In the genomic region with DNA sequence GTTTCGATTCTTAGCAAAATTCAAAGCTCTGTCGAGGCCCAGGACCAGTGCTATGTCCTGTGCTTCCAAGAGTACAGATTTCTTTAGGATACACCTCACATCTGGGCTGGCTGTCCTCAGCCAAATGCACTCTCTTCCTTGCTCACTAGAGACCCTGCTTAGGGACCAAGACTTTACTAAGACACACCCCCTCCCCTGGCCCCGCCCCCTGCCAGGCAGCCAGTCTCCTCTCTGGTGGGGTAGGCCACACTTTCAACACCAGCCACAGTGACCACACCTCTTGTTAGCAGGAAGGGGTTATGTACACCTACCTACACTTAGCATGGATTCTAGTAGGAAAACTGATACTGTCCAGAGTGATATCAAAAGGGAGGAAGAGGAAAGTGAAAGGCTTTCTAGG, we compare ENCODE assay signal across 14 mouse cellular contexts.
DNase-seq lines count a peak whose midpoint lies in the region; ATAC-seq and TF ChIP-seq lines count a peak whose summit lies in the region.
"Had no signal": no experiment of that assay in that cellular context is flagged by ENCODE, and none has a peak within 500 bp of the region (broad histone marks: within the 10 kb centered on the region; RNA-seq: fewer than 3 reads in every experiment).

No protein-coding gene starts in this region.

- H3K4me2 ChIP-seq in intestine, embryonic 15.5 days (replicated peaks), result no peak overlapping the region
- H3K4me2 ChIP-seq in intestine, postnatal 0 days (replicated peaks; ENCODE audit: low read depth), result no peak overlapping the region
- H3K4me2 ChIP-seq in forebrain, embryonic 15.5 days (replicated peaks), result no peak overlapping the region
- H3K4me2 ChIP-seq: forebrain, embryonic 12.5 days; neural tube, embryonic 13.5 days had no signal

- TF ChIP-seq CTCF in heart, adult 2 months (IDR thresholded peaks at IDR 0.05), result no peak
- TF ChIP-seq CTCF in intestine, postnatal 0 days (IDR thresholded peaks at IDR 0.05; ENCODE audit: low read depth), result no peak

- WGBS in heart, adult 2 months, result 61% methylated on average over 3 of the region's 3 CpGs
- 81% methylated on average over 3 of the region's 3 CpGs for WGBS in intestine, embryonic 15.5 days
- 82% methylated on average over 3 of the region's 3 CpGs for WGBS in intestine, postnatal 0 days
- WGBS in forebrain, embryonic 15.5 days, result 77% methylated on average over 3 of the region's 3 CpGs

- H3K27ac ChIP-seq in heart, adult 2 months, result peak overlapping the region; percentile 60
- no peak overlapping the region for H3K27ac ChIP-seq in intestine, embryonic 15.5 days
- H3K27ac ChIP-seq in intestine, postnatal 0 days (ENCODE audit: low read depth, low read length), result no peak overlapping the region
- no peak overlapping the region for H3K27ac ChIP-seq in forebrain, embryonic 15.5 days (replicated peaks)
- H3K27ac ChIP-seq: forebrain, embryonic 12.5 days; liver, embryonic 14.5 days; neural tube, embryonic 13.5 days had no signal

- no peak overlapping the region for H3K4me3 ChIP-seq in heart, adult 2 months
- H3K4me3 ChIP-seq in intestine, embryonic 15.5 days (replicated peaks), result no peak overlapping the region
- no peak overlapping the region for H3K4me3 ChIP-seq in intestine, postnatal 0 days (ENCODE audit: low read depth, low read length)
- H3K4me3 ChIP-seq in forebrain, embryonic 15.5 days, result no peak overlapping the region
- H3K4me3 ChIP-seq: forebrain, embryonic 12.5 days; neural tube, embryonic 13.5 days had no signal

- ATAC-seq in intestine, embryonic 15.5 days, result 0 out of 2 replicates have a peak, but pooled peaks have one; percentile 47
- no peak for ATAC-seq in intestine, postnatal 0 days
- no peak for ATAC-seq in forebrain, embryonic 15.5 days (replicated peaks)

- H3K27me3 ChIP-seq in heart, adult 2 months (ENCODE audit: control insufficient read depth, insufficient read depth, low read length), result no peaks in the 10 kb centered on the region
- no peaks in the 10 kb centered on the region for H3K27me3 ChIP-seq in intestine, embryonic 15.5 days (replicated peaks)
- H3K27me3 ChIP-seq in intestine, postnatal 0 days (replicated peaks; ENCODE audit: control insufficient read depth, insufficient read depth, low read length), result no peaks in the 10 kb centered on the region
- H3K27me3 ChIP-seq in forebrain, embryonic 15.5 days, result no peaks in the 10 kb centered on the region
- H3K27me3 ChIP-seq: forebrain, embryonic 12.5 days; neural tube, embryonic 13.5 days had no signal

- no peak overlapping the region for H3K9ac ChIP-seq in heart, adult 2 months (ENCODE audit: low read depth, low read length)
- H3K9ac ChIP-seq in intestine, embryonic 15.5 days, result no peak overlapping the region
- no peak overlapping the region for H3K9ac ChIP-seq in intestine, postnatal 0 days (ENCODE audit: low read depth, low read length)
- no peak overlapping the region for H3K9ac ChIP-seq in forebrain, embryonic 15.5 days (replicated peaks)
- H3K9ac ChIP-seq: forebrain, embryonic 12.5 days; liver, embryonic 14.5 days; neural tube, embryonic 13.5 days had no signal

- no peak for TF ChIP-seq EP300 in heart, adult 2 months (IDR thresholded peaks at IDR 0.05; ENCODE audit: insufficient read depth, low read depth, low read length)

- TF ChIP-seq POLR2A in heart, adult 2 months (IDR thresholded peaks at IDR 0.05; ENCODE audit: insufficient read depth, low read depth, low read length), result no peak

- no peaks in the 10 kb centered on the region for H3K36me3 ChIP-seq in heart, adult 2 months (ENCODE audit: control insufficient read depth, insufficient read depth, low read length)
- no peaks in the 10 kb centered on the region for H3K36me3 ChIP-seq in intestine, embryonic 15.5 days
- no peaks in the 10 kb centered on the region for H3K36me3 ChIP-seq in intestine, postnatal 0 days (ENCODE audit: control insufficient read depth, insufficient read depth)
- no peaks in the 10 kb centered on the region for H3K36me3 ChIP-seq in forebrain, embryonic 15.5 days
- H3K36me3 ChIP-seq: forebrain, embryonic 12.5 days; neural tube, embryonic 13.5 days had no signal

- H3K4me1 ChIP-seq in heart, adult 2 months (ENCODE audit: control insufficient read depth, insufficient read depth, low read length), result peaks cover 16% of the 10 kb centered on the region
- 0 out of 2 replicates have a peak, but pooled peaks cover 2% of the 10 kb centered on the region for H3K4me1 ChIP-seq in intestine, embryonic 15.5 days (replicated peaks)
- H3K4me1 ChIP-seq in intestine, postnatal 0 days (replicated peaks; ENCODE audit: control insufficient read depth, insufficient read depth, low read length), result no peaks in the 10 kb centered on the region
- H3K4me1 ChIP-seq in forebrain, embryonic 15.5 days, result peaks cover 4% of the 10 kb centered on the region; the same call in 1 of the 2 replicates

- intact Hi-C loops in heart, adult 2 months (cut with DNase I), result no loop called here
- intact Hi-C loops in heart, postnatal 10 days (cut with DNase I), result no loop called here

- no peaks in the 10 kb centered on the region for H3K9me3 ChIP-seq in intestine, embryonic 15.5 days
- H3K9me3 ChIP-seq in intestine, postnatal 0 days (ENCODE audit: control insufficient read depth), result no peaks in the 10 kb centered on the region
- no peaks in the 10 kb centered on the region for H3K9me3 ChIP-seq in forebrain, embryonic 15.5 days
- H3K9me3 ChIP-seq: forebrain, embryonic 12.5 days; neural tube, embryonic 13.5 days had no signal

- DNase-seq in heart, adult 2 months, result no peak
- DNase-seq in heart, postnatal 10 days, result no peak
- DNase-seq in thymus, postnatal 14 days, result peak; percentile 35
- no peak for DNase-seq in thymus, adult 18-20 months
- DNase-seq: layer of hippocampus, postnatal 36 days; left cerebral cortex, postnatal 4 days; lung, postnatal 10 days; thymus, postnatal 36 days had no signal

- H3K79me2 ChIP-seq in heart, adult 2 months (replicated peaks; ENCODE audit: control insufficient read depth, insufficient read depth, low read length), result no peaks in the 10 kb centered on the region; the same call in 1 of the 2 replicates
